Mouse (Mus musculus) cerebellum, adult (tissue): ENCODE measurements around the gene Itgam.
"Not testable (repeated sequence)": the region's sequence is repeated elsewhere in the genome, so short reads cannot be mapped to it uniquely, and the experiment has no call there.

ENCODE experiments used
- ATAC-seq: cut with Nextera tagmentation; 2 replicates; pipeline ENCODE4 v1.9.2; 2017; ENCODE audit warnings: mild to moderate bottlenecking, moderate library complexity, mixed read lengths; ENCODE audit not compliant: insufficient number of reproducible peaks, low FRiP score, low TSS enrichment

Gene Itgam

GRCm38 (mm10) chr7:128119726-128120490 is 57.5 kb downstream of the Itgam start:
- ATAC-seq = no peak

- ATAC-seq = no peak
These were observed 66.6 kb downstream of the Itgam start, which contains the start of gene Itgax for GRCm38 (mm10) chr7:128128741-128129720. Gene Itgax, plus strand, starts transcription at chr7:128129547.

GRCm38 (mm10) chr7:128132148-128132547 is 69.7 kb downstream of the Itgam start:
- no peak for ATAC-seq

- ATAC-seq = no peak
These were observed 71.2 kb downstream of the Itgam start for GRCm38 (mm10) chr7:128133596-128133995.

- no peak for ATAC-seq
These were observed 74.5 kb downstream of the Itgam start for GRCm38 (mm10) chr7:128136927-128137326.

GRCm38 (mm10) chr7:128139611-128140010 is 77.2 kb downstream of the Itgam start:
- ATAC-seq = no peak

GRCm38 (mm10) chr7:128150970-128151369 is 88.5 kb downstream of the Itgam start:
- ATAC-seq = no peak

GRCm38 (mm10) chr7:128154076-128154475 is 91.6 kb downstream of the Itgam start, which contains the start of gene Itgad:
Gene Itgad, plus strand, starts transcription at chr7:128154376.
- ATAC-seq = no peak

- ATAC-seq = no peak
These were observed 92.5 kb downstream of the Itgam start for GRCm38 (mm10) chr7:128154924-128155323.

GRCm38 (mm10) chr7:128158688-128159354 is 96.4 kb downstream of the Itgam start:
- not testable (repeated sequence) for ATAC-seq

- no peak for ATAC-seq
These were observed 101.6 kb downstream of the Itgam start for GRCm38 (mm10) chr7:128164001-128164400.

- no peak for ATAC-seq
These were observed 104.0 kb downstream of the Itgam start for GRCm38 (mm10) chr7:128166391-128166790.
